Mouse (Mus musculus) right cerebral cortex, postnatal 10 days (tissue): ENCODE results near the gene Tra2b.
"Not testable (repeated sequence)": the region's sequence is repeated elsewhere in the genome, so short reads cannot be mapped to it uniquely, and the experiment has no call there.

Source experiments
- DNase-seq, 2 experiments: peaks; one replicate each; pipeline ENCODE4 v3.0.0; 2021; ENCODE audit warnings: low spot score in 2 of 2

Gene Tra2b

GRCm38 (mm10) chr16:22265849-22266376 lies at the start of gene Tra2b:
Gene Tra2b, minus strand, starts transcription at chr16:22266005.
- peak; percentile 98 to 99 for DNase-seq

GRCm38 (mm10) chr16:22310649-22311048 lies 44.8 kb upstream of the Tra2b start:
- DNase-seq = peak; percentile 38 to 57

GRCm38 (mm10) chr16:22302606-22303005 lies 36.8 kb upstream of the Tra2b start:
- DNase-seq = peak; percentile 70 to 82

- DNase-seq = no peak
Measured at GRCm38 (mm10) chr16:22301378-22301777, 35.6 kb upstream of the Tra2b start.

- DNase-seq = no peak
Measured at GRCm38 (mm10) chr16:22296901-22297300, 31.1 kb upstream of the Tra2b start.

- DNase-seq = not testable (repeated sequence)
Measured at GRCm38 (mm10) chr16:22294812-22295211, 29.0 kb upstream of the Tra2b start.

- DNase-seq = no peak
Measured at GRCm38 (mm10) chr16:22293600-22293999, 27.8 kb upstream of the Tra2b start.

- no peak for DNase-seq
Measured at GRCm38 (mm10) chr16:22292394-22292793, 26.6 kb upstream of the Tra2b start.

GRCm38 (mm10) chr16:22289643-22290042 lies 23.8 kb upstream of the Tra2b start:
- DNase-seq = peak in 1 of 2 experiments; percentile 38

- DNase-seq = no peak
Measured at GRCm38 (mm10) chr16:22286996-22287395, 21.2 kb upstream of the Tra2b start.

- no peak for DNase-seq
Measured at GRCm38 (mm10) chr16:22276536-22276935, 10.7 kb upstream of the Tra2b start.

- no peak for DNase-seq
Measured at GRCm38 (mm10) chr16:22275142-22275541, 9.3 kb upstream of the Tra2b start.

GRCm38 (mm10) chr16:22270491-22270890 lies 4.7 kb upstream of the Tra2b start:
- no peak for DNase-seq

GRCm38 (mm10) chr16:22266384-22266783 lies 579 bp upstream of the Tra2b start:
- DNase-seq = peak in 1 of 2 experiments; percentile 25

GRCm38 (mm10) chr16:22264962-22265848 lies 600 bp downstream of the Tra2b start:
- DNase-seq = peak; percentile 91

GRCm38 (mm10) chr16:22264232-22264961 lies 1.4 kb downstream of the Tra2b start:
- DNase-seq = peak in 1 of 2 experiments; percentile 36

- DNase-seq = no peak
Measured at GRCm38 (mm10) chr16:22263124-22263523, 2.7 kb downstream of the Tra2b start.

GRCm38 (mm10) chr16:22261563-22261962 lies 4.2 kb downstream of the Tra2b start:
- DNase-seq = no peak

- no peak for DNase-seq
Measured at GRCm38 (mm10) chr16:22260423-22261143, 5.2 kb downstream of the Tra2b start.

- not testable (repeated sequence) for DNase-seq
Measured at GRCm38 (mm10) chr16:22252255-22252654, 13.6 kb downstream of the Tra2b start.

GRCm38 (mm10) chr16:22250307-22250706 lies 15.5 kb downstream of the Tra2b start:
- DNase-seq = no peak

- no peak for DNase-seq
Measured at GRCm38 (mm10) chr16:22249754-22250153, 16.1 kb downstream of the Tra2b start.
